ENCODE assay signal across 8 mouse cellular contexts in genomic region chr14:51088970-51089673, GRCm38 (mm10). TPM values are rescaled to one million over a fixed set of nuclear protein-coding genes. Genes with fewer than 3 reads are reported as not detected.
DNase-seq lines count a peak whose midpoint lies in the region; ATAC-seq and TF ChIP-seq lines count a peak whose summit lies in the region.

No protein-coding gene starts in this region.

- H3K4me1 ChIP-seq in forebrain, embryonic 14.5 days (ENCODE audit: control insufficient read depth, insufficient read depth, low read length) = no peaks in the 10 kb centered on the region
- H3K4me1 ChIP-seq in lung, adult 2 months (ENCODE audit: control insufficient read depth, insufficient read depth, low read length) = peaks cover 6% of the 10 kb centered on the region; the same call in 1 of the 2 replicates

- peak overlapping the region; percentile 57 for H3K9ac ChIP-seq in forebrain, embryonic 14.5 days (ENCODE audit: low read length)

- peak overlapping the region; percentile 57 for H3K4me3 ChIP-seq in forebrain, embryonic 14.5 days (ENCODE audit: low read depth, low read length)
- H3K4me3 ChIP-seq in lung, adult 2 months (replicated peaks; ENCODE audit: extremely low read depth, low read depth, low read length) = peak overlapping the region; percentile 93

- peak; percentile 95 for ATAC-seq in forebrain, embryonic 14.5 days
- ATAC-seq in neutrophil, adult 5-6 weeks (ENCODE audit: extremely low read depth, insufficient number of reproducible peaks, low FRiP score, poor library complexity, severe bottlenecking) = peak; percentile 83

- 0 out of 2 replicates have a peak overlapping the region, but pooled peaks have one; percentile 45 for H3K27ac ChIP-seq in forebrain, embryonic 14.5 days (ENCODE audit: low read depth, low read length)

- under 1% methylated on average over 34 of the region's 34 CpGs for WGBS in forebrain, embryonic 14.5 days
- under 1% methylated on average over 34 of the region's 34 CpGs for WGBS in lung, adult 2 months

- H3K9me3 ChIP-seq in forebrain, embryonic 14.5 days (replicated peaks; ENCODE audit: control insufficient read depth, low read length) = no peaks in the 10 kb centered on the region

- H3K4me2 ChIP-seq in forebrain, embryonic 14.5 days (ENCODE audit: low read length) = peak overlapping the region; percentile 63

- 0 out of 2 replicates have a peak, but pooled peaks have one; percentile 10 for TF ChIP-seq CTCF in lung, adult 2 months (IDR thresholded peaks at IDR 0.05; ENCODE audit: insufficient read depth, low read length)

- H3K36me3 ChIP-seq in forebrain, embryonic 14.5 days (ENCODE audit: control insufficient read depth, insufficient read depth, low read length) = no peaks in the 10 kb centered on the region

- TF ChIP-seq POLR2A in lung, adult 2 months (IDR thresholded peaks at IDR 0.05; ENCODE audit: borderline replicate concordance, extremely low read depth, low read depth, low read length) = no peak

- DNase-seq in ES-CJ7 (ENCODE audit: low read depth, low spot score) = peak; percentile 97
- DNase-seq in cerebellum, adult 11 months = peak; percentile 97
- DNase-seq in forebrain, embryonic 14.5 days (ENCODE audit: low spot score) = peak; percentile 98
- DNase-seq in heart, postnatal 25 days (ENCODE audit: low spot score) = peak; percentile 92
- peak; percentile 97 to 99 for DNase-seq in layer of hippocampus, adult 18-20 months (ENCODE audit: low spot score in 2 of 2)
- peak; percentile 95 for DNase-seq in lung, adult 2 months
- peak; percentile 87 to 94 for DNase-seq in thymus, adult 18-20 months

- H3K27me3 ChIP-seq in forebrain, embryonic 14.5 days (replicated peaks; ENCODE audit: control insufficient read depth, insufficient read depth, low read length) = no peaks in the 10 kb centered on the region; the same call in 1 of the 2 replicates

- intact Hi-C loops in heart, postnatal 25 days (cut with DNase I) = loop anchor here (1.0 to 5.0 kb wide), 2 partner anchors 25 to 162 kb away; no protein-coding TSS in a partner anchor

RNA-seq across cellular contexts. Expression of gene Rnase4, which starts 1.8 kb away (rescaled TPM):
- polyA plus RNA-seq in forebrain, embryonic 14.5 days (2014; fragmentation: Nextera tagmentation; extraction: Ambion mirVana) = 11.5 and 14.2 TPM in 2 replicates
- total RNA-seq in heart, postnatal 25 days (2021) = 10 to 100 TPM; 50.0 to 53.8 TPM
- 10 to 100 TPM; 15.1 to 16.7 TPM for total RNA-seq in layer of hippocampus, adult 18-20 months (2021)
- polyA plus RNA-seq in lung, adult 2 months (2012; rRNA removed) = 581 and 650 TPM in 2 replicates
- total RNA-seq in neutrophil, adult 5-6 weeks (2017) = 2.0 and 2.1 TPM in 2 replicates

RNA-seq across cellular contexts. Expression of gene Ang, which starts 1.8 kb away (rescaled TPM):
- polyA plus RNA-seq in forebrain, embryonic 14.5 days (2014; fragmentation: Nextera tagmentation; extraction: Ambion mirVana) = 2.2 and 2.8 TPM in 2 replicates
- 1 to 10 TPM; 6.2 to 7.7 TPM for total RNA-seq in heart, postnatal 25 days (2021)
- total RNA-seq in layer of hippocampus, adult 18-20 months (2021) = 1 to 10 TPM; 3.3 to 5.5 TPM
- 61.7 and 72.5 TPM in 2 replicates for polyA plus RNA-seq in lung, adult 2 months (2012; rRNA removed)
- total RNA-seq in neutrophil, adult 5-6 weeks (2017) = 2.2 and 2.3 TPM in 2 replicates

RNA-seq across cellular contexts. Expression of gene Olfr750, which starts 14.9 kb away (rescaled TPM):
- not detected in 2 replicates for polyA plus RNA-seq in forebrain, embryonic 14.5 days (2014; fragmentation: Nextera tagmentation; extraction: Ambion mirVana)
- total RNA-seq in heart, postnatal 25 days (2021) = not detected
- total RNA-seq in layer of hippocampus, adult 18-20 months (2021) = not detected
- 3.1 and 3.6 TPM in 2 replicates for polyA plus RNA-seq in lung, adult 2 months (2012; rRNA removed)
- total RNA-seq in neutrophil, adult 5-6 weeks (2017) = not detected in 2 replicates

RNA-seq across cellular contexts. Expression of gene Eddm3b, which starts 25.1 kb away (rescaled TPM):
- polyA plus RNA-seq in forebrain, embryonic 14.5 days (2014; fragmentation: Nextera tagmentation; extraction: Ambion mirVana) = not detected in 2 replicates
- total RNA-seq in heart, postnatal 25 days (2021) = not detected
- not detected for total RNA-seq in layer of hippocampus, adult 18-20 months (2021)
- polyA plus RNA-seq in lung, adult 2 months (2012; rRNA removed) = 0.08 TPM in 1 of 2 replicates, not detected in the other
- not detected in 2 replicates for total RNA-seq in neutrophil, adult 5-6 weeks (2017)

RNA-seq across cellular contexts. Expression of gene Rnase12, which starts 31.7 kb away (rescaled TPM):
- not detected in 2 replicates for polyA plus RNA-seq in forebrain, embryonic 14.5 days (2014; fragmentation: Nextera tagmentation; extraction: Ambion mirVana)
- not detected for total RNA-seq in heart, postnatal 25 days (2021)
- total RNA-seq in layer of hippocampus, adult 18-20 months (2021) = not detected
- polyA plus RNA-seq in lung, adult 2 months (2012; rRNA removed) = not detected in 2 replicates
- total RNA-seq in neutrophil, adult 5-6 weeks (2017) = 2.6 TPM in 1 of 2 replicates, not detected in the other

Comparison
In these comparisons a context has a peak if more than half of its experiments do, and no peak if none do; other contexts are left out.
1. Peak in every context shown above with its lines: DNase-seq, ATAC-seq, H3K4me3 ChIP-seq and H3K27ac ChIP-seq.